Mouse (Mus musculus): ENCODE measurements around the gene Clec16a. TPM values are rescaled to one million over a fixed set of nuclear protein-coding genes. Genes with fewer than 3 reads are reported as not detected.
A peak's percentile ranks its signal among the peaks of the same experiment; 100 is the strongest.

Clec16a gene
- total RNA-seq (2021) = 10 to 100 TPM; 46.0 to 50.7 TPM
- long read RNA-seq, experiment 1, full-length matches to known transcripts = 1 of 45 reads
- long read RNA-seq, experiment 1, partial matches to known transcripts = 16 of 45 reads
- long read RNA-seq, experiment 1, other reads (novel, unspliced or antisense) = 28 of 45 reads
- long read RNA-seq, experiment 2, full-length matches to known transcripts = 1 of 44 reads
- long read RNA-seq, experiment 2, partial matches to known transcripts = 12 of 44 reads
- long read RNA-seq, experiment 2, other reads (novel, unspliced or antisense) = 31 of 44 reads

GRCm38 (mm10) chr16:10544995-10545622, at the start of gene Clec16a:
Gene Clec16a, plus strand, starts transcription at chr16:10545339.
- intact Hi-C loops (cut with DNase I) = loop anchor here (5.0 kb wide), 2 partner anchors 707 to 1813 kb away; partner anchors contain the start of gene Gspt1
- peak; percentile 94 to 97 for DNase-seq

GRCm38 (mm10) chr16:10495824-10496298, 49.3 kb upstream of the Clec16a start:
- no peak for DNase-seq
- intact Hi-C loops (cut with DNase I) = no loop called here

GRCm38 (mm10) chr16:10498096-10498602, 47.0 kb upstream of the Clec16a start:
- intact Hi-C loops (cut with DNase I) = no loop called here
- peak in 1 of 2 experiments; percentile 18 for DNase-seq

- no peak for DNase-seq
- intact Hi-C loops (cut with DNase I) = no loop called here
Observed at GRCm38 (mm10) chr16:10499122-10499521, 46.0 kb upstream of the Clec16a start.

- intact Hi-C loops (cut with DNase I) = no loop called here
Observed at GRCm38 (mm10) chr16:10501865-10502264, 43.3 kb upstream of the Clec16a start.

GRCm38 (mm10) chr16:10503058-10503457, 42.1 kb upstream of the Clec16a start:
- intact Hi-C loops (cut with DNase I) = no loop called here
- no peak for DNase-seq

More at GRCm38 (mm10) chr16:10501865-10502264, 43.3 kb upstream of the Clec16a start:
- DNase-seq = peak; percentile 45 to 62

GRCm38 (mm10) chr16:10507445-10507844, 37.7 kb upstream of the Clec16a start:
- no peak for DNase-seq
- intact Hi-C loops (cut with DNase I) = no loop called here

GRCm38 (mm10) chr16:10508691-10509090, 36.4 kb upstream of the Clec16a start:
- no peak for DNase-seq
- intact Hi-C loops (cut with DNase I) = no loop called here

- peak; percentile 33 to 36 for DNase-seq
- intact Hi-C loops (cut with DNase I) = no loop called here
Observed at GRCm38 (mm10) chr16:10510477-10511133, 34.5 kb upstream of the Clec16a start.

- intact Hi-C loops (cut with DNase I) = no loop called here
- no peak for DNase-seq
Observed at GRCm38 (mm10) chr16:10511134-10511520, 34.0 kb upstream of the Clec16a start.

- no peak for DNase-seq
- intact Hi-C loops (cut with DNase I) = no loop called here
Observed at GRCm38 (mm10) chr16:10515953-10516572, 29.1 kb upstream of the Clec16a start.

GRCm38 (mm10) chr16:10518030-10518429, 27.1 kb upstream of the Clec16a start:
- intact Hi-C loops (cut with DNase I) = loop anchor here (2.0 kb wide), 1 partner anchor 245 kb away; no protein-coding TSS in a partner anchor

GRCm38 (mm10) chr16:10520908-10521614, 24.1 kb upstream of the Clec16a start:
- intact Hi-C loops (cut with DNase I) = loop anchor here (5.0 kb wide), 3 partner anchors 109 to 434 kb away; partner anchors contain the start of genes Nubp1 and Tekt5
- peak; percentile 73 to 88 for DNase-seq

More at GRCm38 (mm10) chr16:10518030-10518429, 27.1 kb upstream of the Clec16a start:
- DNase-seq = no peak

GRCm38 (mm10) chr16:10522811-10523210, 22.3 kb upstream of the Clec16a start:
- intact Hi-C loops (cut with DNase I) = loop anchor here (5.0 kb wide), 3 partner anchors 111 to 436 kb away; partner anchors contain the start of genes Nubp1 and Tekt5
- peak; percentile 65 to 82 for DNase-seq

- intact Hi-C loops (cut with DNase I) = loop anchor here (5.0 kb wide), 3 partner anchors 111 to 436 kb away; partner anchors contain the start of genes Nubp1 and Tekt5
- DNase-seq = no peak
Observed at GRCm38 (mm10) chr16:10523650-10524049, 21.5 kb upstream of the Clec16a start.

- no peak for DNase-seq
- intact Hi-C loops (cut with DNase I) = loop anchor here (5.0 kb wide), 3 partner anchors 113 to 438 kb away; partner anchors contain the start of genes Nubp1 and Tekt5
Observed at GRCm38 (mm10) chr16:10524866-10525609, 20.1 kb upstream of the Clec16a start.

- intact Hi-C loops (cut with DNase I) = no loop called here
Observed at GRCm38 (mm10) chr16:10525610-10525980, 19.5 kb upstream of the Clec16a start.

GRCm38 (mm10) chr16:10527046-10527644, 18.0 kb upstream of the Clec16a start:
- intact Hi-C loops (cut with DNase I) = no loop called here

More at GRCm38 (mm10) chr16:10525610-10525980, 19.5 kb upstream of the Clec16a start:
- no peak for DNase-seq

More at GRCm38 (mm10) chr16:10527046-10527644, 18.0 kb upstream of the Clec16a start:
- no peak for DNase-seq
